Mouse (Mus musculus): Measurements from ENCODE around the gene Dnaja1. TPM values are rescaled to one million over a fixed set of nuclear protein-coding genes. Genes with fewer than 3 reads are reported as not detected.

The Dnaja1 gene
- polyA plus RNA-seq, 1 experiment from 2014 or later, result 546 TPM

DNA sequence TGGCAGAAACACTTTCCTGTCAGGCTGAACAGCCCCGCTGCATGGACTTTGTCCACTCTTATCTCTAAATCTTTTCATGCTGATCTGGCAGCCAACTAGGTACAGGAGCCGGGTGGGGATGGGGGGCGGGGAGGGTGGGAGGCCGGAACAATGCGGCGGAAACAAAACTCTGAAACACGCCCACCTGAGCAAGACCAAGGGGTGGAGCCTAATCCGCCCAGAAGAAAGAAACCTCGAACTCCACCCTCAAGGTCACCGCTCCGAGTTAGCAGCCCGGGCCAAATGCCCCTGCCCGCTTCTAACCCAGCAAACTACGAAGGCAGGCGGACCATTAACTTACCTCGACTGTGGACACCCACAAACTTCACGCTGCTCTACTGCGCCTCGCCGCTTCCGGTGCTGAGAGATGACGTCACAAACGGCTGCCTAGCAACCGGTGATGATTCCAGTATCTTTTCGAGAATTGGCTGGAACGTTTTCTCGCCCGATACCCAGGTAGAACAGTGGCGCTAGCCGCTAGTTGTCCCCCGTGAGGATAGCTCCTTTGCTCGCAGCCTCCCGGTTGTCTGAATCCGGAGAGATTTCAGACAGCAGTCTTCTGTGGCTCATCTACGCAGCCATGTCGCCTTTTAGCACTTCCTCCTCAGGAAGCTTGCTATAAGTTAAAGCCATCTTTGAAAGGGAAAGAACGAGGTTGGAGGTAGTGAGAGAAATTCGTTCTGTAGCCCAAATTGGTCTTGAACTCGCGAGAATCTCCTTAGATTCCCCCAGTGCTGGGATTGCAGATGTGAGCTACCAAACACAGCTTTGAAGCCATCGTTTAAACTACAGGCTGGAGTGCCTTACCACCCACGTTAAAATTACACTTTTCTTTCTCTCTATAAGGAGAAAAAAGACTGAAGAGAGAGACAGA, 18.9 kb upstream of the Dnaja1 start, which contains the start of gene Aptx:
Aptx (minus strand) TSS at position 398 of the 913 bp plus-strand sequence.
- Histone ChIP-seq H3K27me3 (ENCODE audit: low read depth, poor library complexity, severe bottlenecking) (no peaks in the 10 kb centered on the region), H3K4me3 (peak within 1 kb of the TSS; percentile 74), H3K9me3 (replicated peaks) (no peaks in the 10 kb centered on the region), H3K27ac (peak within 1 kb of the TSS; percentile 96), H3K4me1 (peaks cover 17% of the 10 kb centered on the region), H3K36me3 (no peaks in the 10 kb centered on the region)
- peak; percentile 98 for DNase-seq (ENCODE audit: low spot score)
- under 1% methylated on average over 42 of the region's 42 CpGs for WGBS

GRCm38 (mm10) chr4:40703710-40704275, 18.2 kb upstream of the Dnaja1 start:
- peak overlapping the region; percentile 96 for H3K27ac ChIP-seq
- H3K9me3 ChIP-seq (replicated peaks), result no peaks in the 10 kb centered on the region
- H3K36me3 ChIP-seq, result no peaks in the 10 kb centered on the region
- 45% methylated on average over 9 of the region's 9 CpGs for WGBS
- peak overlapping the region; percentile 74 for H3K4me3 ChIP-seq
- no peak for DNase-seq (ENCODE audit: low spot score)
- H3K4me1 ChIP-seq, result peaks cover 17% of the 10 kb centered on the region
- no peaks in the 10 kb centered on the region for H3K27me3 ChIP-seq (ENCODE audit: low read depth, poor library complexity, severe bottlenecking)

DNA sequence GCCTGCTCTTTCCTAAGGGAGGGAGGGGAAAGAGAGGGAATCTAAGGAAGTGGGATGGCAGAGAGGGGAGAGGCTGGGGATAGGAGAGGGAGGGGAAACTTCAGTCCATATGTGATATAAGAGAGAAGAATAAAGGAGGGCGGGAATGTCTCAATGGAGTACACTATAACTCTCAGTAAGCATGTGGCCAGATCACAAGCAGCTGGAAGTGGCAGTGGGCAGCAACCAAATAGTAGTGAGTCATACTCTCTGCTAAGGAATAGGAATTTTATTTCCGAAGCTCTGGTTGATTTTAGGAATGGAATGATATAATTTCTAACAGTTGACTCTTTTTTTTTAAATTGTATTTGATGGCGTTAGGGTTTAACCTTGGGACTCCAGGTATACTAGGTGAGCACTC, 4.8 kb upstream of the Dnaja1 start:
- no peak overlapping the region for H3K4me3 ChIP-seq
- no peaks in the 10 kb centered on the region for H3K27me3 ChIP-seq (ENCODE audit: low read depth, poor library complexity, severe bottlenecking)
- H3K4me1 ChIP-seq, result peaks cover 11% of the 10 kb centered on the region
- H3K27ac ChIP-seq, result no peak overlapping the region
- H3K9me3 ChIP-seq (replicated peaks), result no peaks in the 10 kb centered on the region
- no peak for DNase-seq (ENCODE audit: low spot score)
- H3K36me3 ChIP-seq, result no peaks in the 10 kb centered on the region
- whole genome bisulfite sequencing, result 92% methylated on average over 3 of the region's 3 CpGs

DNA sequence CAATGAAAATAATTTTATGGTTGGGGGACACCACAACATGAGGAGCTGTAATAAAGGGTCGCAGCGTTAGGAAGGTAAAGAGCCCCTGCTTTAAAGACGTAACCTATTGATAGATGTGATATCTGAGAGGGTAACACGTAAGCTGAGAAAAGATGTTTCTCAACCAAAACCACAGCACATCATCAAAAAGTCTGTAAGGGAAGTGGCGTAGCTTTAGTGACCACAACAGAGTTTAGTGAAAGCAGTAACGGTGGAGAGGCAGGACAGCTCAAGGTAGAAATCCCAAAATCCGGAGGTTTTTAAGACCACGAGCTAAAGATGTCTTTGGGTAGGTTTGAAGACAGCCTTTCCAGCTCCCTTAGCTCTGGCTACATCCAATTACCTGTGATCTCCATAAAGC, 1.0 kb upstream of the Dnaja1 start:
- Histone ChIP-seq H3K27me3 (ENCODE audit: low read depth, poor library complexity, severe bottlenecking) (no peaks in the 10 kb centered on the region), H3K36me3 (peaks cover 21% of the 10 kb centered on the region), H3K27ac (no peak overlapping the region), H3K9me3 (replicated peaks) (no peaks in the 10 kb centered on the region), H3K4me1 (peaks cover 29% of the 10 kb centered on the region), H3K4me3 (no peak overlapping the region)
- DNase-seq (ENCODE audit: low spot score), result no peak
- WGBS, result 95% methylated on average over 8 of the region's 8 CpGs

GRCm38 (mm10) chr4:40722687-40723460, 924 bp downstream of the Dnaja1 start:
- no peaks in the 10 kb centered on the region for H3K9me3 ChIP-seq (replicated peaks)
- H3K27me3 ChIP-seq (ENCODE audit: low read depth, poor library complexity, severe bottlenecking), result no peaks in the 10 kb centered on the region
- DNase-seq (ENCODE audit: low spot score), result peak; percentile 84
- H3K27ac ChIP-seq, result peak overlapping the region; percentile 100
- peaks cover 41% of the 10 kb centered on the region for H3K36me3 ChIP-seq
- WGBS, result under 1% methylated on average over 57 of the region's 62 CpGs
- peak overlapping the region; percentile 96 for H3K4me3 ChIP-seq
- peaks cover 29% of the 10 kb centered on the region for H3K4me1 ChIP-seq

GRCm38 (mm10) chr4:40725141-40725540, 3.2 kb downstream of the Dnaja1 start:
- H3K36me3 ChIP-seq, result peaks cover 63% of the 10 kb centered on the region

GRCm38 (mm10) chr4:40725554-40725953, 3.6 kb downstream of the Dnaja1 start:
- Histone ChIP-seq H3K4me1 (peaks cover 29% of the 10 kb centered on the region), H3K27ac (no peak overlapping the region), H3K36me3 (peaks cover 67% of the 10 kb centered on the region), H3K4me3 (no peak overlapping the region), H3K27me3 (ENCODE audit: low read depth, poor library complexity, severe bottlenecking) (no peaks in the 10 kb centered on the region), H3K9me3 (replicated peaks) (no peaks in the 10 kb centered on the region)
- no peak for DNase-seq (ENCODE audit: low spot score)

More at GRCm38 (mm10) chr4:40725141-40725540, 3.2 kb downstream of the Dnaja1 start:
- H3K4me3 ChIP-seq, result 0 out of 2 replicates have a peak overlapping the region, but pooled peaks have one; percentile 96
- DNase-seq (ENCODE audit: low spot score), result no peak
- WGBS, result 90% methylated on average over 7 of the region's 7 CpGs
- H3K27me3 ChIP-seq (ENCODE audit: low read depth, poor library complexity, severe bottlenecking), result no peaks in the 10 kb centered on the region
- H3K9me3 ChIP-seq (replicated peaks), result no peaks in the 10 kb centered on the region
- H3K4me1 ChIP-seq, result peaks cover 29% of the 10 kb centered on the region
- no peak overlapping the region for H3K27ac ChIP-seq

DNA sequence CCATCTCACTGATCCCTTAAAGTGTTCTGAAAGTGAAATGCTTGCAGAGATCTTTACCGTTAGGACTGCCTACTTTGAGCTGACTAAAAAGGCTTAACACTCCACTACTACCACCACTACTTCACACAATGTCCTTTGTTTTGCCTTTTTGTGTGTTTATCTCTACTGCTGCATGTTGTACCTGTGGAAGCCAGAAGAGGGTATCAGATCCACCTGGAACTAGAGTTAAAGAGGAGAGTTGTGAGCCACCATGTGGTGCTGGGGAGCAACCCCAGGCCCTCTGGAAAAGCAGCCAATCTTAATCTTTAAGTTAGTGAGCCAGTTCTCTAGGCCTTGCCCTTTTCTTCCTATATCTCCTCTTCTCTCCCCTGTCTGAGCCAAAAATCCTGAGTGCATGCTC, 5.3 kb downstream of the Dnaja1 start:
- Histone ChIP-seq H3K4me1 (peaks cover 18% of the 10 kb centered on the region), H3K27ac (no peak overlapping the region), H3K9me3 (replicated peaks) (no peaks in the 10 kb centered on the region), H3K36me3 (peaks cover 84% of the 10 kb centered on the region), H3K4me3 (no peak overlapping the region), H3K27me3 (ENCODE audit: low read depth, poor library complexity, severe bottlenecking) (no peaks in the 10 kb centered on the region)
- no peak for DNase-seq (ENCODE audit: low spot score)
- 95% methylated on average over 1 of the region's 1 CpGs for WGBS

DNA sequence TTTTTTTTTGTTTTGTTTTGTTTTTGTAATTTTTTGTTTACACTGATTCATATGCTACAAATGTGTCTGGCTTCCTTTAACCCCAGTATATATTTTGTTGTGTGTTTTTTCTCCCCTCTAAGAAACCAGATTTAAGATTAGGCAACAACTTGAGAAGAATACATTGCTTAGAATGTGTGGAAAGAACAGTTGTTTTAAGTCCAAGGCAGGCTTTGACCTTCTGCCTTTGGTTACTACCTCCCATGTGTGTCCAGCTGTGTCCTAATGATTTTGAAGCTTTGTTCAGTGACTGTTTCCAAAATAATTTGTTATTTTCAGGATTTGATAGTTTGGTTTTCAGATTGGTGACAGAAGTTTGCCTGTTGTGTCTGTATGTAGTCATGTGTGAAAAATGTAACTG, 9.3 kb downstream of the Dnaja1 start:
- no peak for DNase-seq (ENCODE audit: low spot score)
- Histone ChIP-seq H3K27me3 (ENCODE audit: low read depth, poor library complexity, severe bottlenecking) (no peaks in the 10 kb centered on the region), H3K9me3 (replicated peaks) (no peaks in the 10 kb centered on the region), H3K27ac (no peak overlapping the region), H3K4me1 (no peaks in the 10 kb centered on the region), H3K36me3 (peaks cover 96% of the 10 kb centered on the region), H3K4me3 (no peak overlapping the region)

GRCm38 (mm10) chr4:40735351-40735750, 13.4 kb downstream of the Dnaja1 start:
- H3K4me3 ChIP-seq, result no peak overlapping the region
- no peaks in the 10 kb centered on the region for H3K27me3 ChIP-seq (ENCODE audit: low read depth, poor library complexity, severe bottlenecking)
- 63% methylated on average over 1 of the region's 1 CpGs for WGBS
- peaks cover 96% of the 10 kb centered on the region for H3K36me3 ChIP-seq
- no peaks in the 10 kb centered on the region for H3K9me3 ChIP-seq (replicated peaks)
- no peak for DNase-seq (ENCODE audit: low spot score)
- H3K27ac ChIP-seq, result no peak overlapping the region
- H3K4me1 ChIP-seq, result no peaks in the 10 kb centered on the region

DNA sequence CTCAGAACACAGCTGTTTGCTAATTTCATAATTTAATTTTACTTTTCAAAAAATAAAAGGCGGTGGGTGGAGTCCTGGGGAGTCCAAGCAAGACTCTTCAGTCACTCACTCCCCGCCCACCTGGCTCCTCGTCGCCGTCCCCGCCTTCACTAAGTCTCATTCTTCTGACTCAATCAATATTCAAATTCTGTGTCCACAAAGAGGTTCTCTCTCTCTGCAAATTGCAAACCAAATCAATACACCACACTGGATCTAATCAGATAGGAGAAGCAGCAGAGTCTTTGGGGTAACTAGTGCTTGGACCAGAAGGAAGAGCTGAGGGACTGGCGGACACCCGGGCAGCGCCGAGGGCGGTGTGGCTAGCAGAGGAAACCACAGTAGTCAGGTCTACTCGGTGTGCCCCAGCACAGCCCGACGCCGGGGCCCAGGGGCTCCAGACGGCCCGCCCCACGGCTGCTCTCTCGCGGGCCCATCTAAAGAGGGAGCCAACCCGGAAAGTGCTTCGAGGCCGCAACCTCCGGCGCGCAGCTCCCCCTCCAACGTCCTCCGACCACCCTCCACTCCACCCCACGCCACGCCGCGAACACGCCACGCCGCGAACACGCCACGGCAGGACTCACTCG, 35.3 kb downstream of the Dnaja1 start:
- Histone ChIP-seq H3K9me3 (replicated peaks) (no peaks in the 10 kb centered on the region), H3K4me1 (peaks cover 2% of the 10 kb centered on the region; the same call in 1 of the 2 replicates), H3K36me3 (peaks cover 37% of the 10 kb centered on the region), H3K4me3 (peak overlapping the region; percentile 80), H3K27ac (peak overlapping the region; percentile 86), H3K27me3 (ENCODE audit: low read depth, poor library complexity, severe bottlenecking) (no peaks in the 10 kb centered on the region)
- peak; percentile 40 for DNase-seq (ENCODE audit: low spot score)
- WGBS, result 1% methylated on average over 39 of the region's 39 CpGs

GRCm38 (mm10) chr4:40757780-40758420, 36.0 kb downstream of the Dnaja1 start, which contains the start of gene Smu1:
TSS of gene Smu1 (minus strand) at chr4:40757923.
- DNase-seq (ENCODE audit: low spot score), result peak; percentile 99
- Histone ChIP-seq H3K4me1 (peaks cover 2% of the 10 kb centered on the region; the same call in 1 of the 2 replicates), H3K27me3 (ENCODE audit: low read depth, poor library complexity, severe bottlenecking) (no peaks in the 10 kb centered on the region), H3K9me3 (replicated peaks) (no peaks in the 10 kb centered on the region), H3K4me3 (peak within 1 kb of the TSS; percentile 80), H3K27ac (peak within 1 kb of the TSS; percentile 86), H3K36me3 (peaks cover 31% of the 10 kb centered on the region)
- under 1% methylated on average over 40 of the region's 40 CpGs for WGBS
